Mouse (Mus musculus) kidney, adult 11 months (tissue): ENCODE measurements around the gene Xlr5c.
"Not testable (repeated sequence)": the region's sequence is repeated elsewhere in the genome, so short reads cannot be mapped to it uniquely, and the experiment has no call there.

Source experiments
- DNase-seq: peaks from one replicate; pipeline ENCODE4 v3.0.0; 2022

Xlr5c gene

DNA sequence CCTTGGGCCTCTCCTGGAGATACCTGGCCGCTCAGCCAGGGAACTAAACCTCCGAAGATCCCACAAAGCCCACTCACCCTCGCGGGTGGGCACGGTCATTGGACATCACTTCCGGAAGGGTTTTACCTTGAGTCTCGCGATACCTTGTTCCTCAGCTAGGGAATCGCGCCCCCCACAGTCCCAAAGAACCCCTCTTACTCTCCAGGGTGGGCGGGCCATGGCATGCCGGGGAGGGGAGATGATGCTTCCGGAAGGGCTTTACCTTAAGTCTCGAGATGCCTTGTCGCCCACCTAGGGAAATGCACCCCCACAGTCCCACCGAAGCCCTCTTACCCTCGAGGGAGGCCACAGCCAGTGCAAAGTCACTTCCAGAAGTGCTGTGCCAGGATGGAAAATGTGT, at the start of gene Xlr5c, which contains the start of gene Xlr5a:
Gene Xlr5c, minus strand, starts transcription at position 101 of the 400 bp plus-strand sequence.
Gene Xlr5a, minus strand, starts transcription at position 101 of the 400 bp plus-strand sequence.
- DNase-seq: not testable (repeated sequence)

DNA sequence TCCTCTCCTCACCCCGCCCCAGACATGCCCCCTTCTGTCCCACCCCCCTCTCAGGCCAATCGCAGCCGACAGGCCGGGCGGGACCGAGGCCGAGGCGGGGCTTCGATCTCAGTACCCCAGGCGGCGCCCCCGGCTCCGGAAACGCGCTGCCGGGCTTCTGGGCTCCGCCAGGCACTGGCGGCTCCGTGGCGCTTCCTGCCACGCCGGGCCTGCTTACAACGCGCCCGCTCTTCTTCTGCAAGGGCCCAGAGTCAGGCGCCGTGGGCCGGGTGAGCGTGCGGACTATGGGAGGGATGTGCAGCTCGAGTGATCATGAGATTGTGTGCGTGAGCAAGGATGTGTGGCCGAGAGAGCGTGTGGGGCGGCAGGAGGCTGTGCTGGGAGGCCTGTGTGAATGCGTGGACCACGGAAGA, 49.7 kb upstream of the Xlr5c start, which contains the start of gene Zfp275:
Gene Zfp275, plus strand, starts transcription at position 139 of the 413 bp plus-strand sequence.
- peak; percentile 67 for DNase-seq

DNA sequence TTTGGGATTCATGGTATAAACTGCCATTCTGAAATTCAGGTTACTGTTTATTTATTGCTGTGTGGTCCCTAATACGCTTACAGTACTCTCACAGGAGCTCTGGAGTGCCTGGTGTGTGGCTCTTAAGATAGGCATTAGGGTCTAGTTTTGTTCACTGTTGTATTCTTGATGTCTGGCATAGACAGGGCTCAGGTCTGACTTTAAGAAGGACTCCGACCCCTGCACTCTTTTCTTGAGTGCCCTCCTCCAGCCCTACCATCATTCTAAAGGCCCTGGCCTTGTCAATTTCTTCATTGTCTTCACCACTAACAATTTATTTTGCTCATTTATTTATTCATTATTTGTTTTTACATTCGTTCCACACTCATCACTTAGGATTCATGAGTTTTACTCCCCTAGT, 49.3 kb upstream of the Xlr5c start:
- DNase-seq: no peak

DNA sequence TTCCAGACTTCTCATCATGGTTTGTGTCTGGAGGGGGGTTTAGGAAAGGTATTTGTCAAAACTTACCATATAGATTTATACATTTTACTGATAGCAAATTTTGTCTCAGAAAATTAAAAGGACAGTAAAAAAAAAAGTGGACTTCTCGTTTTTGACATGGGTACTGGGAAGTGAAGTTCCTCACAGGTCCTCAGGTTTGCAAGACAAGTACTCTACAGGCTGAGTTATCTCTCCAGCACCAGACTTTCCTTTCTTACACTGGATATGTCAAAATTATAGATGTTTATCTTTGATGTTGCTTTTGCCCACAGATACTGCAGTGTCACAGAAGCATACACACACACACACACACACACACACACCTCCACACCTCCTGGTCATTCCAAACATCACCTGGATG, 48.7 kb upstream of the Xlr5c start:
- no peak for DNase-seq

DNA sequence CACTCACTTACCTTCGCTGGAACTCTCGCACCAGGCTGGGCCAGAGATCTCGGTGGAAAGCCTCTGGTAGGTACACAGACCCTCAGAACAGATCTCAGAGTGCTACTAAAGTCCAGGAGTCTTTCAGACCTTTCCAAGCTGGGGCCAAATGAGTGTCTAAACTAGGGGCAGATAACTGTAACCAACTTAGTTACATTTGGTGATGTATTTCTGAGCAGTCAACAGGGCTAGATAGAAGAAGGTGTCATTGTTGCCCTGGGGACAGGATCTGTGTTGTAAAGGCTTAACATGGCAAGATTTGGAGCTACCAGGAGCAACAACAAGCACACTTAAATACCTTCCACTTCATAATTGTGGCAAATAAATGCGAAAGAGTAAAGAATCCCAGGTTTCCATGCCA, 44.0 kb upstream of the Xlr5c start, which contains the start of gene Gm45015:
Gene Gm45015, minus strand, starts transcription at position 101 of the 400 bp plus-strand sequence.
- DNase-seq: no peak

DNA sequence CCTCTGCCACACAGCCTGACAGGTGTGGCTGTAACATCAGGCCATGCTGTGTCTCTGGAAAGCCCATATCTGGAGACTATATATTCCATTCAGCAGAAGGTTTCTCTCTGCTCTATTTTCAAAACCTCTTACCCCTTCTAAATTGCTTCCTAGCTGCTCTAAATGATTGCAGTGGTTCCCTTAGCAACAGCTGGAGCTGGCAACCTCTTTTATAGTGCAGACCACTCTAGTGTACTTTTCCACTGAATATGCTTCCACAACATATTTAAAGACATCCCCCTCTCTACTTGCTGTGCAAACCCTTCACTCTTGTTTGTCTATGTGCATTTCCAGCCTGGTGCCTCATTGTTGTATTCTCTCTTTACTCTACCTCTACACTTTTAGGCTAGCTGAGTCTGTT, 40.8 kb upstream of the Xlr5c start:
- DNase-seq: no peak

DNA sequence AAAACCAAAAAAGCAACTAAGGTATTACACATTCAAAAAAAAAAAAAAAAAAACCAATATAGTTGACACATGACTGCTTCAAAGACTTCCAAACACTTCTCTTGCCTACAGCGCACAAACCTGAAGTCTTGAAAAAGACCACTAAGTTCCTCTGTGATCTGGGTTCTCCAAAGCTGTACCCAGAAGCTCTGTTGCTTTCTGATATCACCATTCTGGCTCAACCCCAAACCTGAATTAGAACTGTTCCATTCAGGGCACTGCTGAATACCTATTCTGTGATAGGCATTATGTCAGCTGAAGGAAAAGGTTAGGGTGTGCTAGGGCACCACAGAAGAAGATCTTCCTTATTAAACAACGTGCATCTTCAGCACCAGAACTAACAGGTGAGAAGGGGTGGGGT, 34.4 kb upstream of the Xlr5c start:
- no peak for DNase-seq

DNA sequence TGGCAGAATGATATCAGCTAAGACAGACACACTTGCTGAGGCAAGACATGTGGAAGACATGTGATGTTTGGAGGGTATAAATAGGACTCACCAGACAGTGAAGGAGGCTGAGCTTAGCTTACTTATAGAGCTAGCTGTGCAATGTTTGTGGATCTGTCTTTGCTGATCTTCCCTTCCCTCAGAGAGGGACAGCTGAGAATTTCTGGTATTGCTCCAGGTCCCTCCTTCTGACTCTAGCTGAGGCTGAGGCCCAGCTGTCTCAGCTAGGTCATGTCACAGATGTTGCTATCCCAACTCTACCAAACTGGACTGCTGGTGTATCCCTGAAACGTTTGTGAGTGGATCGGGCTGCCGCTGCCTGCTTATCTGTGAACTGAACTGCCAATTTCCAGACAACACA, 28.3 kb upstream of the Xlr5c start:
- no peak for DNase-seq

DNA sequence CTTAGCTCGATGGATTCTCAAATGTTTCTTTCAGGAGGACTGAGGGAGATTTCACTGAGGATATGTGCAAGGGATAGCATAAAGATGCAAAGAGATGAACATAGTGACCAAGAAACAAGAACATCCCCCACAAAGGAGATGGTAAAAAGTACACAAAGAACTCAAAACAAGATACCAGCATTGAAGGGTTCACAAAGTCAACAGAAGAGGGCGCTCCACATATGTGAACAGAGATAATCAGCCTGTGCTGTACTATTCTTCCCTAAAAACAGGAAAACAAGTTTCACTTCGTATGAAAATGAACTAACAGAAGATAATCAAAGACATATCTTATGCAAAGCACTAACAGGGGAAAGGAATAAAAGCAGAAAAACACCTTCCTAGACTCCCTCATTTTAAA, 19.7 kb upstream of the Xlr5c start:
- no peak for DNase-seq

DNA sequence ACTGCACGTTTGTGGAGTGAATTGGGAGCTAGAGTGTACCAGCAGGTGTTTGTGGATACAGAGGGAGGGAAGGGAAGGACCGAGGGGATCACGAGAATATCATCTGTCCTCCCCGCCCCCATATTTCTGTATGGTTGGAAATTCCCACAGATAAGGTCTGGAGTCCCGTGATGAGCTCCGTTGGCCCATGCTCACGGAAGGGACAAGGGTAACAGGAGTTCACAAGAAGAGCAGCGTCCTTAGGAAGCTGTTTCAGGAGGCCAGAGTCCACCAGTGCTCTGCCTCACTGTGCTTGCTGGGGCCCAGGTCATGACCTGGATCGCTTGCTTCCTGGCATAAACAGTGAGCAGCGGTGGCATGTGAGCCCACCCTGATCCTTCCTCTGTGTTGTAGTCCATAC, 3.0 kb upstream of the Xlr5c start:
- peak; percentile 61 for DNase-seq

DNA sequence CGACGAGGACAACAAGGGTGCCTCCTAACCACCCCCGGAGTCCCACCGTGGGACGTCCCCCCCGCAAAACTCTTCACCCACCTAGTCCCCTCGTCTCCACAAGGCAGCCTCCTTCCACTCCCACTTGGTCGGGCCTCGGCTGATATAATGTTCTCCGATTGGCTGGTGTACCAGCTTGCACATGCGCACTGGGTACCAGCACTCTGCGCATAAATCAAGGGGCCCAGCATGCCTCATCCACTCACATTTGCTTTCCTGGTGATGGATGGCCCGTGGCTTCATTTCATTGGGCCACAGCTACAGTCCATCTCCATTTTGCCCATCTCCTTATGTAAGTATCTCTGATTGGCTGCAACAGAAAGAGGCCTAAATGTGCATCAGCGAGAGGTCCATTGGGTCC, 27.5 kb downstream of the Xlr5c start, which contains the start of gene Xlr3c:
Gene Xlr3c, minus strand, starts transcription at position 121 of the 400 bp plus-strand sequence.
- not testable (repeated sequence) for DNase-seq

DNA sequence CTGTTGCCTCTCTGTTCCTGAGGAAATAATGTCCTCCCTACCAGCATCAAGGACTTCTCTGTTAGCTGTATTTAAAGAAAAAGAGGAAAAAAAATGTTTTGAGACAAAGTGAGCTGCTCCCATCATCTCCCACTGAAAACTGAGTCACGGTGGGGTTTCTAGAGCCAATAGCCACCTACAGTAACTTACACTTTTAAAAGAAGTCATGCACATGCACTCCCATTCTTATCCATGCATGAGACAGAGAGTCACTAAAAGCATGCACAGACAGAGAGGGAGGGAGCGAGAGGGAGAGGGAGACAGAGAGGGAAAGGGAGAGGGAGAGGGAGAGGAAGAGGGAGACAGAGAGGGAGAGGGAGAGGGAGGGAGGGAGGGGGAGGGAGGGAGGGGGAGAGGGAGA, 30.3 kb downstream of the Xlr5c start:
- DNase-seq: not testable (repeated sequence)

DNA sequence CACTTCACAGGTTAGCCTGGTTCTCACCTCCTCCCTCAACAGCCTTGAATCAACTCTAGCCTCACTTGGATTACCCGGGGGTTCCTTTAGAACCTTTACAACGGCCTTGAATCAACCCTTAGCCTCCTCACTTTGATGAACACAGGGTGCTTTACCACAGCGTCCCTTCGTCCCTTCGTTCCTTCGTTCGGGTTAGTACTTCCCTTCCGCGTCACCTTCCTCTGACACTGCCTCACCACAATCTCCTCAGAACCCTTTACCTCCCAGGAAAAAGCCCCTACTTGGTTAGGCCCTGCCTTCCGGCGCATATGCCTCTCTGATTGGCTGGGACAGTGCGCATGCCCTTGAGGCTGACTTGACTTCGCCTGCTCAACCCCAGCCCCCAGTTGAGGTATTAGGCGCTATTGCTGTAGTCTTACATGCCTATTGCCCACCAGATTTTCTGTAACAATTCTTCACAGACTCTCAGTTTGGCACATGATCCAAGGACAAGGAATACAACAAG, 49.9 kb downstream of the Xlr5c start, which contains the start of gene Xlr4c:
Gene Xlr4c, minus strand, starts transcription at position 310 of the 505 bp plus-strand sequence.
- DNase-seq: not testable (repeated sequence)
